Mouse (Mus musculus): ENCODE results near the gene Rpp40.

Rpp40 gene

GRCm38 (mm10) chr13:35851581-35851980 lies 54.6 kb downstream of the Rpp40 start:
- no peak for DNase-seq (ENCODE audit: low spot score)

GRCm38 (mm10) chr13:35848694-35849093 lies 57.5 kb downstream of the Rpp40 start:
- no peak for DNase-seq (ENCODE audit: low spot score)

DNA sequence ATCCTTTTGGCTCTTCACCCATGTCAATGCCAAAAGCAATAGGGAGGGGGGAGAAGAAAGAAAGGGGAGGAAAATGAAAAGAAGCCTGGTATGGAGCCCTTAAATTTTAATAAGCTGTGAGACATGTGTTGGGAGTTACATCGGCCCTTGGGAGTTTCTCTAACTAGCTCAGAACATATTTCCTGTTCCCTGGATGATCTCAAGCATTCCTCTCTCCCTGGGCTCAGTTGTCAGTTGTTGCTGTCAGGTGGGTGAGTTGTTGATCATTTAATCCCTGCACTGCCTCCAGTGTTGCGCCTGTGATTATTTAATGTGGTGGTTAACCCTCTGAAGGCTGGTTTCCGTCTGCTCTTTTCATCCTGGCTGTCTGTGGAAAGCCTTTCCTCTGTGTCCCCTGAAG lies 60.9 kb downstream of the Rpp40 start:
- no peak for DNase-seq (ENCODE audit: low spot score)

All from urinary bladder, postnatal 10 days (tissue).